In genomic region chr16:21148451-21148850, GRCm38 (mm10) we compare ENCODE assay signal across 16 mouse cellular contexts. TPM values are rescaled to one million over a fixed set of nuclear protein-coding genes. Genes with fewer than 3 reads are reported as not detected.
"Had no signal": no experiment of that assay in that cellular context is flagged by ENCODE, and none has a peak within 500 bp of the region (broad histone marks: within the 10 kb centered on the region; RNA-seq: fewer than 3 reads in every experiment).

No protein-coding gene starts in this region.

RNA-seq across cellular contexts. Expression of gene Teddm3, which starts 5.3 kb away (rescaled TPM):
- polyA plus RNA-seq: cerebellum, adult 2 months; embryonic facial prominence, embryonic 10.5 days; embryonic facial prominence, embryonic 11.5 days; embryonic facial prominence, embryonic 12.5 days; embryonic facial prominence, embryonic 13.5 days; erythroblast, embryonic 14.5 days; forebrain, embryonic 10.5 days; forebrain, embryonic 11.5 days; forebrain, embryonic 12.5 days; forebrain, embryonic 13.5 days; forebrain, embryonic 14.5 days; forebrain, embryonic 15.5 days; forebrain, embryonic 16.5 days; forebrain, postnatal 0 days; gonadal fat pad, adult 2 months; heart, adult 2 months had no signal

RNA-seq across cellular contexts. Expression of gene Ephb3, which starts 56.1 kb away (rescaled TPM):
- polyA plus RNA-seq: erythroblast, embryonic 14.5 days had no signal
